Mouse (Mus musculus): ENCODE results near the gene Cinp. TPM values are rescaled to one million over a fixed set of nuclear protein-coding genes. Genes with fewer than 3 reads are reported as not detected.

Cinp gene
- polyA plus RNA-seq, 1 experiment from 2014 or later = 87.1 TPM

- H3K36me3 ChIP-seq (ENCODE audit: control insufficient read depth, insufficient read depth) = no peaks in the 10 kb centered on the region
- peaks cover 36% of the 10 kb centered on the region for H3K4me1 ChIP-seq (replicated peaks; ENCODE audit: control insufficient read depth, insufficient read depth, low read length)
- 70% methylated on average over 5 of the region's 5 CpGs for WGBS
- H3K4me3 ChIP-seq (replicated peaks; ENCODE audit: low read length) = no peak overlapping the region
- no peak overlapping the region for H3K27ac ChIP-seq (ENCODE audit: low read length)
- H3K27me3 ChIP-seq (replicated peaks; ENCODE audit: control insufficient read depth, insufficient read depth, low read length) = peaks cover 14% of the 10 kb centered on the region
- no peaks in the 10 kb centered on the region for H3K9me3 ChIP-seq (ENCODE audit: control insufficient read depth, low read length)
- no peak for ATAC-seq
- no peak overlapping the region for H3K4me2 ChIP-seq (ENCODE audit: low read length)
- no peak overlapping the region for H3K9ac ChIP-seq (replicated peaks; ENCODE audit: low read depth, low read length)
Measured at GRCm38 (mm10) chr12:110841731-110842493, 47.0 kb downstream of the Cinp start.

- Histone ChIP-seq H3K9ac (replicated peaks; ENCODE audit: low read depth, low read length) (peak within 1 kb of the TSS; percentile 64), H3K36me3 (ENCODE audit: control insufficient read depth, insufficient read depth) (no peaks in the 10 kb centered on the region), H3K4me1 (replicated peaks; ENCODE audit: control insufficient read depth, insufficient read depth, low read length) (peaks cover 31% of the 10 kb centered on the region), H3K27me3 (replicated peaks; ENCODE audit: control insufficient read depth, insufficient read depth, low read length) (peaks cover 7% of the 10 kb centered on the region; the same call in 1 of the 2 replicates), H3K9me3 (ENCODE audit: control insufficient read depth, low read length) (no peaks in the 10 kb centered on the region), H3K27ac (ENCODE audit: low read length) (peak within 1 kb of the TSS; percentile 54; the same call in 1 of the 2 replicates), H3K4me3 (replicated peaks; ENCODE audit: low read length) (peak within 1 kb of the TSS; percentile 66), H3K4me2 (ENCODE audit: low read length) (peak within 1 kb of the TSS; percentile 83)
- peak; percentile 80 for ATAC-seq
- under 1% methylated on average over 71 of the region's 71 CpGs for WGBS
Measured at GRCm38 (mm10) chr12:110840348-110841198, 48.4 kb downstream of the Cinp start, which contains the start of gene Mok. Gene Mok, minus strand, starts transcription at chr12:110840939.

- H3K4me3 ChIP-seq (replicated peaks; ENCODE audit: low read length) = no peak overlapping the region
- H3K4me2 ChIP-seq (ENCODE audit: low read length) = no peak overlapping the region
- peaks cover 14% of the 10 kb centered on the region for H3K4me1 ChIP-seq (replicated peaks; ENCODE audit: control insufficient read depth, insufficient read depth, low read length)
- ATAC-seq = no peak
- H3K27ac ChIP-seq (ENCODE audit: low read length) = 0 out of 2 replicates have a peak overlapping the region, but pooled peaks have one; percentile 46
- no peak overlapping the region for H3K9ac ChIP-seq (replicated peaks; ENCODE audit: low read depth, low read length)
- H3K9me3 ChIP-seq (ENCODE audit: control insufficient read depth, low read length) = no peaks in the 10 kb centered on the region
- no peaks in the 10 kb centered on the region for H3K27me3 ChIP-seq (replicated peaks; ENCODE audit: control insufficient read depth, insufficient read depth, low read length)
- H3K36me3 ChIP-seq (ENCODE audit: control insufficient read depth, insufficient read depth) = no peaks in the 10 kb centered on the region
- 63% methylated on average over 8 of the region's 8 CpGs for WGBS
Measured at GRCm38 (mm10) chr12:110837850-110838249, 51.1 kb downstream of the Cinp start.

GRCm38 (mm10) chr12:110837192-110837841, 51.6 kb downstream of the Cinp start:
- Histone ChIP-seq H3K4me2 (ENCODE audit: low read length) (0 out of 2 replicates have a peak overlapping the region, but pooled peaks have one; percentile 10), H3K4me3 (replicated peaks; ENCODE audit: low read length) (no peak overlapping the region), H3K9ac (replicated peaks; ENCODE audit: low read depth, low read length) (0 out of 2 replicates have a peak overlapping the region, but pooled peaks have one; percentile 3), H3K36me3 (ENCODE audit: control insufficient read depth, insufficient read depth) (no peaks in the 10 kb centered on the region), H3K9me3 (ENCODE audit: control insufficient read depth, low read length) (no peaks in the 10 kb centered on the region), H3K27me3 (replicated peaks; ENCODE audit: control insufficient read depth, insufficient read depth, low read length) (no peaks in the 10 kb centered on the region), H3K27ac (ENCODE audit: low read length) (peak overlapping the region; percentile 61), H3K4me1 (replicated peaks; ENCODE audit: control insufficient read depth, insufficient read depth, low read length) (peaks cover 14% of the 10 kb centered on the region)
- 7% methylated on average over 5 of the region's 5 CpGs for WGBS
- ATAC-seq = peak; percentile 79

- ATAC-seq = no peak; the same call in 1 of the 2 replicates
- Histone ChIP-seq H3K9ac (replicated peaks; ENCODE audit: low read depth, low read length) (no peak overlapping the region), H3K4me1 (replicated peaks; ENCODE audit: control insufficient read depth, insufficient read depth, low read length) (peaks cover 14% of the 10 kb centered on the region), H3K36me3 (ENCODE audit: control insufficient read depth, insufficient read depth) (no peaks in the 10 kb centered on the region), H3K4me3 (replicated peaks; ENCODE audit: low read length) (no peak overlapping the region), H3K27me3 (replicated peaks; ENCODE audit: control insufficient read depth, insufficient read depth, low read length) (no peaks in the 10 kb centered on the region), H3K4me2 (ENCODE audit: low read length) (0 out of 2 replicates have a peak overlapping the region, but pooled peaks have one; percentile 10), H3K27ac (ENCODE audit: low read length) (peak overlapping the region; percentile 47), H3K9me3 (ENCODE audit: control insufficient read depth, low read length) (no peaks in the 10 kb centered on the region)
- WGBS = 20% methylated on average over 6 of the region's 6 CpGs
Measured at GRCm38 (mm10) chr12:110836729-110837128, 52.2 kb downstream of the Cinp start.

- H3K27ac ChIP-seq (ENCODE audit: low read length) = no peak overlapping the region
- H3K27me3 ChIP-seq (replicated peaks; ENCODE audit: control insufficient read depth, insufficient read depth, low read length) = no peaks in the 10 kb centered on the region
- peaks cover 13% of the 10 kb centered on the region for H3K4me1 ChIP-seq (replicated peaks; ENCODE audit: control insufficient read depth, insufficient read depth, low read length)
- no peak for ATAC-seq
- no peaks in the 10 kb centered on the region for H3K9me3 ChIP-seq (ENCODE audit: control insufficient read depth, low read length)
- H3K9ac ChIP-seq (replicated peaks; ENCODE audit: low read depth, low read length) = no peak overlapping the region
- H3K36me3 ChIP-seq (ENCODE audit: control insufficient read depth, insufficient read depth) = no peaks in the 10 kb centered on the region
- 98% methylated on average over 3 of the region's 3 CpGs for WGBS
- H3K4me2 ChIP-seq (ENCODE audit: low read length) = no peak overlapping the region
- no peak overlapping the region for H3K4me3 ChIP-seq (replicated peaks; ENCODE audit: low read length)
Measured at GRCm38 (mm10) chr12:110835182-110835581, 53.8 kb downstream of the Cinp start.

GRCm38 (mm10) chr12:110830293-110831024, 58.5 kb downstream of the Cinp start:
- WGBS = 85% methylated on average over 8 of the region's 11 CpGs
- Histone ChIP-seq H3K4me2 (ENCODE audit: low read length) (no peak overlapping the region), H3K27me3 (replicated peaks; ENCODE audit: control insufficient read depth, insufficient read depth, low read length) (no peaks in the 10 kb centered on the region), H3K36me3 (ENCODE audit: control insufficient read depth, insufficient read depth) (no peaks in the 10 kb centered on the region), H3K9ac (replicated peaks; ENCODE audit: low read depth, low read length) (no peak overlapping the region), H3K27ac (ENCODE audit: low read length) (no peak overlapping the region), H3K4me3 (replicated peaks; ENCODE audit: low read length) (no peak overlapping the region), H3K9me3 (ENCODE audit: control insufficient read depth, low read length) (no peaks in the 10 kb centered on the region), H3K4me1 (replicated peaks; ENCODE audit: control insufficient read depth, insufficient read depth, low read length) (no peaks in the 10 kb centered on the region)
- ATAC-seq = no peak

- Histone ChIP-seq H3K9ac (replicated peaks; ENCODE audit: low read depth, low read length) (no peak overlapping the region), H3K36me3 (ENCODE audit: control insufficient read depth, insufficient read depth) (no peaks in the 10 kb centered on the region), H3K4me3 (replicated peaks; ENCODE audit: low read length) (no peak overlapping the region), H3K9me3 (ENCODE audit: control insufficient read depth, low read length) (no peaks in the 10 kb centered on the region), H3K27ac (ENCODE audit: low read length) (no peak overlapping the region), H3K4me2 (ENCODE audit: low read length) (no peak overlapping the region), H3K27me3 (replicated peaks; ENCODE audit: control insufficient read depth, insufficient read depth, low read length) (no peaks in the 10 kb centered on the region), H3K4me1 (replicated peaks; ENCODE audit: control insufficient read depth, insufficient read depth, low read length) (no peaks in the 10 kb centered on the region)
- ATAC-seq = no peak
- WGBS = 97% methylated on average over 4 of the region's 4 CpGs
Measured at GRCm38 (mm10) chr12:110828908-110829307, 60.0 kb downstream of the Cinp start.
